Mouse (Mus musculus) kidney, adult 2 months (tissue): ENCODE measurements around the gene Cers3. TPM values are rescaled to one million over a fixed set of nuclear protein-coding genes. Genes with fewer than 3 reads are reported as not detected.

ENCODE experiments used
- DNase-seq: peaks from one replicate; pipeline ENCODE4 v3.0.0; 2021
- H3K27ac ChIP-seq: fragments of 200-500 bp; 2 replicates; pipeline ENCODE4 v1.5.1; 2012; ENCODE audit warnings: low read depth, low read length, control low read depth, inconsistent platforms; ENCODE audit not compliant: insufficient read depth
- H3K27me3 ChIP-seq: fragments of 200-500 bp; replicated peaks from 2 replicates; pipeline ENCODE4 v1.6.1; 2012; ENCODE audit warnings: mild to moderate bottlenecking, moderate library complexity, low read length, inconsistent platforms; ENCODE audit not compliant: control insufficient read depth, insufficient read depth
- H3K36me3 ChIP-seq: fragments of 200-500 bp; 2 replicates; pipeline ENCODE4 v1.6.1; 2012; ENCODE audit warnings: mild to moderate bottlenecking, moderate library complexity, low read length, inconsistent platforms; ENCODE audit not compliant: control insufficient read depth, insufficient read depth
- H3K4me1 ChIP-seq: fragments of 200-500 bp; 2 replicates; pipeline ENCODE4 v1.6.1; 2011; ENCODE audit warnings: low read length; ENCODE audit not compliant: control insufficient read depth, insufficient read depth
- H3K4me3 ChIP-seq: fragments of 200-500 bp; 2 replicates; pipeline ENCODE4 v1.5.1; 2011; ENCODE audit warnings: mild to moderate bottlenecking, low read depth, low read length, control low read depth; ENCODE audit not compliant: insufficient read depth
- CTCF ChIP-seq: fragments of 200-500 bp; conservative IDR thresholded peaks from 2 replicates; pipeline ENCODE4 v1.5.1; 2011; ENCODE audit warnings: low read depth, mild to moderate bottlenecking, control low read depth, low read length, moderate library complexity, mixed read lengths; ENCODE audit not compliant: insufficient read depth, insufficient read length
- POLR2A ChIP-seq: fragments of 200-500 bp; IDR thresholded peaks from one replicate; pipeline ENCODE4 v1.6.1; 2011; ENCODE audit warnings: low read depth, low read length, control low read depth
- WGBS: fragments of 180-500 bp; shearing (Covaris S2); methylation state at CpG from one replicate; pipeline ENCODE4 v1.1.7; 2018; 5-methylcytosine and 5-hydroxymethylcytosine counted together
- polyA plus RNA-seq: library from polyadenylated mRNA; depleted of rRNA; stranded (reverse); fragments of >200 nt; gene quantifications from 2 replicates; pipeline ENCODE4 v1.2.3, GENCODE M21; 2012

Cers3 gene
- polyA plus RNA-seq, 1 experiment, result 0.27 TPM

DNA sequence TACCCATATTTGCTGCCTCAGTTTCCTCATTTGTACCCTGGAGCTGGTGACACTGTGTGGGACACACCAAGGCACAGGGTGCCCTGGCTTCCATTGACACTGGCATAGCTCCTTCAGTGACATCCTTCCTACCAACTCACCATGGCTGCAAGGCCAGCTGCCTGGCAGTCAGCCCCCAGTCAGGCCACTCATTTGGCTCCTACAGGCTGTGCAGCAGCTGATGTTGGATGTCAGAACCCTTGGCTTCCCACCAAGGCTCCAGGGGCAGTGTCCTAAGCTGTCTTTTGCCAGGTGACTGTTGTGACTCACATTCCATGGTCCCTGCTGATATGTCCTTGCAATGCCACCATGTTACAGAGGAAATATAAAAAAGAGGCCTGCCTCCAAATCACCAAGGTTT lies 58.5 kb downstream of the Cers3 start:
- Histone ChIP-seq H3K4me3 (no peak overlapping the region), H3K27ac (no peak overlapping the region), H3K4me1 (no peaks in the 10 kb centered on the region), H3K36me3 (no peaks in the 10 kb centered on the region), H3K27me3 (no peaks in the 10 kb centered on the region)
- TF ChIP-seq POLR2A, result no peak
- TF ChIP-seq CTCF, result no peak
- DNase-seq, result no peak

- DNase-seq, result no peak
- 35% methylated on average over 5 of the region's 5 CpGs for WGBS
- no peak for TF ChIP-seq POLR2A
- no peak for TF ChIP-seq CTCF
- Histone ChIP-seq H3K27ac (no peak overlapping the region), H3K36me3 (no peaks in the 10 kb centered on the region), H3K27me3 (no peaks in the 10 kb centered on the region), H3K4me1 (no peaks in the 10 kb centered on the region), H3K4me3 (no peak overlapping the region)
These were observed 60.5 kb downstream of the Cers3 start for GRCm38 (mm10) chr7:66803798-66804197.

- H3K4me3 ChIP-seq, result no peak overlapping the region
- no peak for TF ChIP-seq POLR2A
- TF ChIP-seq CTCF, result no peak
- no peak overlapping the region for H3K27ac ChIP-seq
- no peaks in the 10 kb centered on the region for H3K4me1 ChIP-seq
- DNase-seq, result no peak
- no peaks in the 10 kb centered on the region for H3K36me3 ChIP-seq
- WGBS, result 86% methylated on average over 3 of the region's 3 CpGs
- H3K27me3 ChIP-seq, result no peaks in the 10 kb centered on the region
These were observed 63.5 kb downstream of the Cers3 start for GRCm38 (mm10) chr7:66806801-66807200.

- WGBS, result 94% methylated on average over 7 of the region's 7 CpGs
- no peaks in the 10 kb centered on the region for H3K4me1 ChIP-seq
- DNase-seq, result no peak
- no peak overlapping the region for H3K4me3 ChIP-seq
- no peaks in the 10 kb centered on the region for H3K27me3 ChIP-seq
- H3K27ac ChIP-seq, result no peak overlapping the region
- no peaks in the 10 kb centered on the region for H3K36me3 ChIP-seq
- TF ChIP-seq CTCF, result no peak
- no peak for TF ChIP-seq POLR2A
These were observed 67.1 kb downstream of the Cers3 start for GRCm38 (mm10) chr7:66810436-66810835.

- H3K4me1 ChIP-seq, result no peaks in the 10 kb centered on the region
- no peak overlapping the region for H3K4me3 ChIP-seq
- TF ChIP-seq POLR2A (no peak), CTCF (no peak)
- H3K27ac ChIP-seq, result no peak overlapping the region
- 31% methylated on average over 1 of the region's 1 CpGs for WGBS
- H3K36me3 ChIP-seq, result no peaks in the 10 kb centered on the region
- DNase-seq, result no peak
- H3K27me3 ChIP-seq, result no peaks in the 10 kb centered on the region
These were observed 68.0 kb downstream of the Cers3 start for GRCm38 (mm10) chr7:66811294-66811693.

DNA sequence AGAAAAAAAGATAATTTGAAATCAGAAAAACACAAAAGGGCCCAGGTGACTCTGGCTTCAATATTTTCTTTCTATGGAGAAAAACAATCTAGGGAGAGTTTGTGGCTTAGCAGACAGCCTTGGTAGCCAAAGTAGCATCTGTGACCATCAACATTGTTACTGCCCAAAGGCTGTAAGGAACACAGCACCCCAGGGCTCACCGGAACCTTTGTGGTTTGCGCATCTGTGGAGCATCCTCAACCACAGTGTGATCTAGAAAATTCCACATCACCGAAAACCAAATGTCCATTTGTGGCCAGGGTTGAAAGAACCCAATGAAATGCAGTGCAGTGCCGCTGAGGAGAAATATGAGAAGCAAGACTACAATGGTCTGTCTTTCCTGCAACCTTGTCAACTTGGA lies 69.0 kb downstream of the Cers3 start:
- Histone ChIP-seq H3K36me3 (no peaks in the 10 kb centered on the region), H3K27me3 (no peaks in the 10 kb centered on the region), H3K4me1 (no peaks in the 10 kb centered on the region), H3K27ac (no peak overlapping the region), H3K4me3 (no peak overlapping the region)
- no peak for TF ChIP-seq POLR2A
- no peak for TF ChIP-seq CTCF
- WGBS, result 74% methylated on average over 4 of the region's 4 CpGs
- no peak for DNase-seq

- H3K27ac ChIP-seq, result no peak overlapping the region
These were observed 69.4 kb downstream of the Cers3 start for GRCm38 (mm10) chr7:66812737-66813136.

DNA sequence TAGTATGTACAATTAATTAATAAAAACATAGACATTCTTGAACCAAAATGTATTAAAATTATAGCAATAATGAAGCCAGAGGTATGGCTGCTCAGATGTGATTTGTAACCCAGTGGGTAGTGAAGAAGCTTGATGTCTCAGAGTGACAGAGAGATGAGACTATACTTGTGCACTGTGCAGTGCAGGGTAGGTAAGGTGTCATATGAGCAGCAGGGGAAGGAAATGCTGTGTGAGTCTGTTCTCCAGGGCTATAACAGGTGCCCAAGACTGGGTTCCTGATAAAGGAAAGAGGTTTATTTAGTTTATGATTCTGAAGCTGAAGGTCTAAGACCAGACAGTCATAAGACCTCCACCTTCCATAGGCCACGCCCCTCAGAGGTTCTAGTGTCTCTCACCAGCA lies 69.9 kb downstream of the Cers3 start:
- H3K36me3 ChIP-seq, result no peaks in the 10 kb centered on the region
- no peak overlapping the region for H3K4me3 ChIP-seq
- H3K4me1 ChIP-seq, result no peaks in the 10 kb centered on the region
- H3K27ac ChIP-seq, result no peak overlapping the region
- no peaks in the 10 kb centered on the region for H3K27me3 ChIP-seq
- no peak for DNase-seq
- WGBS, result 89% methylated on average over 1 of the region's 1 CpGs
- TF ChIP-seq CTCF (no peak), POLR2A (no peak)

More at GRCm38 (mm10) chr7:66812737-66813136, 69.4 kb downstream of the Cers3 start:
- no peaks in the 10 kb centered on the region for H3K4me1 ChIP-seq
- 28% methylated on average over 9 of the region's 9 CpGs for WGBS
- H3K27me3 ChIP-seq, result no peaks in the 10 kb centered on the region
- no peaks in the 10 kb centered on the region for H3K36me3 ChIP-seq
- no peak overlapping the region for H3K4me3 ChIP-seq
- TF ChIP-seq CTCF, result no peak
- no peak for TF ChIP-seq POLR2A
- DNase-seq, result no peak
